10 mouse cellular contexts compared by ENCODE assay signal in the genomic region with DNA sequence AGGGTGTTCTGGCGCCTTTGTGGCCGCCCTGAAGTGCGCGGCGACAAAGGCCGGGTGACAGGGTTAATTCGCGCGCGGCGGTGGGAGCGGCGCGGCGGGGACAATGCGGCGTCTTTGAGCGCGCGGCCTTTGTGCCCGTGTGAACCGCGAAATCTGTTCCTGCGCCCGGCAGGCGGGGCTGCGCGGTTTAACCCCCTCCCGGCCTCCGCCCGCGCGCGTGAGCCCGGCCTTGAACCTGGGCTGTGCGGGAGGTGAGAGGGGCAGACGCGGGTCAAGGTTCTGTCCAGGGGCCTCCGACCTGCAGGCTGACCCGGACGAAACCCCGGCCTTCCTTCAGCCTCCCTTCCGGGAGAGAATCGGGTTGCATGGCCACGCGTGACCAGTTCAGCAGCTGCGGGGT.
DNase-seq lines count a peak whose midpoint lies in the region; ATAC-seq lines count a peak whose summit lies in the region.
"Had no signal": no experiment of that assay in that cellular context is flagged by ENCODE, and none has a peak within 500 bp of the region (broad histone marks: within the 10 kb centered on the region; RNA-seq: fewer than 3 reads in every experiment).

No protein-coding gene starts in this region.

- H3K36me3 ChIP-seq in kidney, embryonic 15.5 days = no peaks in the 10 kb centered on the region
- H3K36me3 ChIP-seq in embryonic facial prominence, embryonic 11.5 days (replicated peaks; ENCODE audit: control insufficient read depth, insufficient read depth, low read depth, low read length) = no peaks in the 10 kb centered on the region
- no peaks in the 10 kb centered on the region for H3K36me3 ChIP-seq in hindbrain, embryonic 16.5 days (ENCODE audit: control insufficient read depth, insufficient read depth, low read length)
- no peaks in the 10 kb centered on the region for H3K36me3 ChIP-seq in neural tube, embryonic 11.5 days (ENCODE audit: control insufficient read depth, insufficient read depth, low read length)

- H3K27ac ChIP-seq in kidney, embryonic 15.5 days = no peak overlapping the region
- H3K27ac ChIP-seq in embryonic facial prominence, embryonic 11.5 days (replicated peaks; ENCODE audit: low read depth, low read length) = no peak overlapping the region
- H3K27ac ChIP-seq in hindbrain, embryonic 16.5 days (ENCODE audit: low read depth, low read length) = no peak overlapping the region
- H3K27ac ChIP-seq in neural tube, embryonic 11.5 days (ENCODE audit: low read depth, low read length) = peak overlapping the region; percentile 72

- H3K4me1 ChIP-seq in kidney, embryonic 15.5 days = peaks cover 22% of the 10 kb centered on the region
- H3K4me1 ChIP-seq in embryonic facial prominence, embryonic 11.5 days (ENCODE audit: control insufficient read depth, insufficient read depth, low read length) = peaks cover 3% of the 10 kb centered on the region
- peaks cover 17% of the 10 kb centered on the region for H3K4me1 ChIP-seq in hindbrain, embryonic 16.5 days (ENCODE audit: control insufficient read depth, insufficient read depth, low read depth, low read length)
- peaks cover 22% of the 10 kb centered on the region for H3K4me1 ChIP-seq in neural tube, embryonic 11.5 days (ENCODE audit: control insufficient read depth, insufficient read depth, low read length)

- no peak overlapping the region for H3K9ac ChIP-seq in kidney, embryonic 15.5 days
- H3K9ac ChIP-seq in embryonic facial prominence, embryonic 11.5 days (replicated peaks; ENCODE audit: low read length) = peak overlapping the region; percentile 44
- peak overlapping the region; percentile 70 for H3K9ac ChIP-seq in hindbrain, embryonic 16.5 days (ENCODE audit: low read depth, low read length)
- H3K9ac ChIP-seq in neural tube, embryonic 11.5 days (ENCODE audit: low read length) = peak overlapping the region; percentile 48

- 1% methylated on average over 47 of the region's 47 CpGs for WGBS in kidney, embryonic 15.5 days
- WGBS in embryonic facial prominence, embryonic 11.5 days = 2% methylated on average over 41 of the region's 47 CpGs
- WGBS in hindbrain, embryonic 16.5 days = 2% methylated on average over 44 of the region's 47 CpGs
- WGBS in neural tube, embryonic 11.5 days = 1% methylated on average over 47 of the region's 47 CpGs

- H3K4me2 ChIP-seq in kidney, embryonic 15.5 days = peak overlapping the region; percentile 64
- H3K4me2 ChIP-seq in embryonic facial prominence, embryonic 11.5 days (ENCODE audit: low read depth, low read length) = peak overlapping the region; percentile 66
- peak overlapping the region; percentile 60 for H3K4me2 ChIP-seq in hindbrain, embryonic 16.5 days (ENCODE audit: low read length)
- H3K4me2 ChIP-seq in neural tube, embryonic 11.5 days (ENCODE audit: low read depth) = peak overlapping the region; percentile 51

- H3K27me3 ChIP-seq in kidney, embryonic 15.5 days = peaks cover 78% of the 10 kb centered on the region
- H3K27me3 ChIP-seq in embryonic facial prominence, embryonic 11.5 days (ENCODE audit: control insufficient read depth, insufficient read depth, low read length) = peaks cover 57% of the 10 kb centered on the region
- H3K27me3 ChIP-seq in hindbrain, embryonic 16.5 days (replicated peaks; ENCODE audit: control insufficient read depth, insufficient read depth, low read length) = peaks cover 19% of the 10 kb centered on the region
- peaks cover 46% of the 10 kb centered on the region for H3K27me3 ChIP-seq in neural tube, embryonic 11.5 days (ENCODE audit: control insufficient read depth, insufficient read depth, low read length)

- DNase-seq in kidney, postnatal 36 days = no peak
- DNase-seq in embryonic facial prominence, embryonic 11.5 days (ENCODE audit: low spot score) = peak; percentile 49
- peak; percentile 72 for DNase-seq in neural tube, embryonic 11.5 days (ENCODE audit: low spot score)
- no peak for DNase-seq in layer of hippocampus, postnatal 36 days
- DNase-seq in adrenal gland, postnatal 25 days = no peak
- no peak for DNase-seq in kidney, postnatal 25 days
- DNase-seq: cerebellum, adult 9-10 months; thymus, postnatal 14 days had no signal

- no peak for ATAC-seq in kidney, embryonic 15.5 days (replicated peaks; ENCODE audit: low FRiP score)
- no peak for ATAC-seq in embryonic facial prominence, embryonic 11.5 days (replicated peaks; ENCODE audit: insufficient number of reproducible peaks, low FRiP score, low TSS enrichment, low read depth)
- no peak for ATAC-seq in hindbrain, embryonic 16.5 days
- peak; percentile 48 for ATAC-seq in neural tube, embryonic 11.5 days (ENCODE audit: insufficient read depth, low FRiP score, low TSS enrichment)

- H3K4me3 ChIP-seq in kidney, embryonic 15.5 days (replicated peaks) = peak overlapping the region; percentile 38
- H3K4me3 ChIP-seq in embryonic facial prominence, embryonic 11.5 days (ENCODE audit: low read depth, low read length) = peak overlapping the region; percentile 30
- peak overlapping the region; percentile 32 for H3K4me3 ChIP-seq in hindbrain, embryonic 16.5 days (ENCODE audit: low read length)
- peak overlapping the region; percentile 23 for H3K4me3 ChIP-seq in neural tube, embryonic 11.5 days (ENCODE audit: low read depth, low read length)

- H3K9me3 ChIP-seq in kidney, embryonic 15.5 days (replicated peaks) = no peaks in the 10 kb centered on the region
- H3K9me3 ChIP-seq in embryonic facial prominence, embryonic 11.5 days (replicated peaks; ENCODE audit: control insufficient read depth, low read length) = no peaks in the 10 kb centered on the region
- H3K9me3 ChIP-seq in hindbrain, embryonic 16.5 days (ENCODE audit: control insufficient read depth, low read length) = no peaks in the 10 kb centered on the region
- H3K9me3 ChIP-seq in neural tube, embryonic 11.5 days (ENCODE audit: control insufficient read depth, low read length) = no peaks in the 10 kb centered on the region

Comparison
In these comparisons a context has a peak if more than half of its experiments do, and no peak if none do; other contexts are left out.
1. DNase-seq: peak in embryonic facial prominence, embryonic 11.5 days (single experiment) and neural tube, embryonic 11.5 days (single experiment); none in kidney, postnatal 36 days (0 of 2), layer of hippocampus, postnatal 36 days (0 of 2), adrenal gland, postnatal 25 days (single experiment) and kidney, postnatal 25 days (0 of 2).
2. Peak in every context shown above with its lines, with median percentiles within 50 percentile points of each other: H3K4me2 ChIP-seq and H3K4me3 ChIP-seq.